Mouse (Mus musculus): ENCODE results near the gene Efna2. TPM values are rescaled to one million over a fixed set of nuclear protein-coding genes. Genes with fewer than 3 reads are reported as not detected.
"Not testable (repeated sequence)": the region's sequence is repeated elsewhere in the genome, so short reads cannot be mapped to it uniquely, and the experiment has no call there.

Efna2 gene
- polyA plus RNA-seq, 1 experiment = 57.2 TPM

- no peak for TF ChIP-seq CTCF (IDR thresholded peaks at IDR 0.05; ENCODE audit: borderline replicate concordance, extremely low read depth, insufficient read depth, insufficient read length)
- TF ChIP-seq POLR2A (IDR thresholded peaks at IDR 0.05; ENCODE audit: borderline replicate concordance, extremely low read depth, insufficient read depth, insufficient read length, poor library complexity, severe bottlenecking) = no peak
- DNase-seq (ENCODE audit: low read depth) = no peak
Observed at GRCm38 (mm10) chr10:80164161-80164997, 14.9 kb upstream of the Efna2 start.

GRCm38 (mm10) chr10:80164998-80165344 lies 14.3 kb upstream of the Efna2 start:
- TF ChIP-seq POLR2A (IDR thresholded peaks at IDR 0.05; ENCODE audit: borderline replicate concordance, extremely low read depth, insufficient read depth, insufficient read length, poor library complexity, severe bottlenecking) (peak; percentile 52; the same call in 1 of the 2 replicates), CTCF (IDR thresholded peaks at IDR 0.05; ENCODE audit: borderline replicate concordance, extremely low read depth, insufficient read depth, insufficient read length) (peak; percentile 99)
- DNase-seq (ENCODE audit: low read depth) = peak; percentile 97

- DNase-seq (ENCODE audit: low read depth) = peak; percentile 76
- TF ChIP-seq CTCF (IDR thresholded peaks at IDR 0.05; ENCODE audit: borderline replicate concordance, extremely low read depth, insufficient read depth, insufficient read length) = no peak
- no peak for TF ChIP-seq POLR2A (IDR thresholded peaks at IDR 0.05; ENCODE audit: borderline replicate concordance, extremely low read depth, insufficient read depth, insufficient read length, poor library complexity, severe bottlenecking)
Observed at GRCm38 (mm10) chr10:80165392-80166128, 13.7 kb upstream of the Efna2 start, which contains the start of gene Cirbp. TSS of gene Cirbp (plus strand) at chr10:80165985.

GRCm38 (mm10) chr10:80166136-80166535 lies 13.1 kb upstream of the Efna2 start:
- not testable (repeated sequence) for DNase-seq (ENCODE audit: low read depth)

- TF ChIP-seq CTCF (IDR thresholded peaks at IDR 0.05; ENCODE audit: borderline replicate concordance, extremely low read depth, insufficient read depth, insufficient read length) = no peak
- peak; percentile 99 for TF ChIP-seq POLR2A (IDR thresholded peaks at IDR 0.05; ENCODE audit: borderline replicate concordance, extremely low read depth, insufficient read depth, insufficient read length, poor library complexity, severe bottlenecking)
- peak; percentile 100 for DNase-seq (ENCODE audit: low read depth)
Observed at GRCm38 (mm10) chr10:80167460-80168037, 11.7 kb upstream of the Efna2 start.

- TF ChIP-seq CTCF (IDR thresholded peaks at IDR 0.05; ENCODE audit: borderline replicate concordance, extremely low read depth, insufficient read depth, insufficient read length) (no peak), POLR2A (IDR thresholded peaks at IDR 0.05; ENCODE audit: borderline replicate concordance, extremely low read depth, insufficient read depth, insufficient read length, poor library complexity, severe bottlenecking) (no peak)
- DNase-seq (ENCODE audit: low read depth) = peak; percentile 97
Observed at GRCm38 (mm10) chr10:80168038-80168661, 11.1 kb upstream of the Efna2 start.

GRCm38 (mm10) chr10:80169070-80169469 lies 10.2 kb upstream of the Efna2 start:
- TF ChIP-seq CTCF (IDR thresholded peaks at IDR 0.05; ENCODE audit: borderline replicate concordance, extremely low read depth, insufficient read depth, insufficient read length) (no peak), POLR2A (IDR thresholded peaks at IDR 0.05; ENCODE audit: borderline replicate concordance, extremely low read depth, insufficient read depth, insufficient read length, poor library complexity, severe bottlenecking) (no peak)
- DNase-seq (ENCODE audit: low read depth) = no peak

GRCm38 (mm10) chr10:80169651-80170050 lies 9.6 kb upstream of the Efna2 start:
- no peak for TF ChIP-seq POLR2A (IDR thresholded peaks at IDR 0.05; ENCODE audit: borderline replicate concordance, extremely low read depth, insufficient read depth, insufficient read length, poor library complexity, severe bottlenecking)
- TF ChIP-seq CTCF (IDR thresholded peaks at IDR 0.05; ENCODE audit: borderline replicate concordance, extremely low read depth, insufficient read depth, insufficient read length) = no peak
- DNase-seq (ENCODE audit: low read depth) = no peak

GRCm38 (mm10) chr10:80170052-80170451 lies 9.2 kb upstream of the Efna2 start:
- no peak for TF ChIP-seq CTCF (IDR thresholded peaks at IDR 0.05; ENCODE audit: borderline replicate concordance, extremely low read depth, insufficient read depth, insufficient read length)
- no peak for TF ChIP-seq POLR2A (IDR thresholded peaks at IDR 0.05; ENCODE audit: borderline replicate concordance, extremely low read depth, insufficient read depth, insufficient read length, poor library complexity, severe bottlenecking)
- no peak for DNase-seq (ENCODE audit: low read depth)

GRCm38 (mm10) chr10:80170601-80171021 lies 8.7 kb upstream of the Efna2 start:
- no peak for DNase-seq (ENCODE audit: low read depth)
- TF ChIP-seq CTCF (IDR thresholded peaks at IDR 0.05; ENCODE audit: borderline replicate concordance, extremely low read depth, insufficient read depth, insufficient read length) (no peak), POLR2A (IDR thresholded peaks at IDR 0.05; ENCODE audit: borderline replicate concordance, extremely low read depth, insufficient read depth, insufficient read length, poor library complexity, severe bottlenecking) (no peak)

GRCm38 (mm10) chr10:80171252-80171651 lies 8.0 kb upstream of the Efna2 start:
- DNase-seq (ENCODE audit: low read depth) = no peak
- TF ChIP-seq POLR2A (IDR thresholded peaks at IDR 0.05; ENCODE audit: borderline replicate concordance, extremely low read depth, insufficient read depth, insufficient read length, poor library complexity, severe bottlenecking) (no peak), CTCF (IDR thresholded peaks at IDR 0.05; ENCODE audit: borderline replicate concordance, extremely low read depth, insufficient read depth, insufficient read length) (no peak)
